Mouse (Mus musculus): ENCODE data around the gene Rnf227.

The Rnf227 gene

GRCm38 (mm10) chr11:69331929-69332405, 8.3 kb upstream of the Rnf227 start:
- DNase-seq = peak; percentile 77 to 81

- no peak for DNase-seq
These were observed 7.5 kb upstream of the Rnf227 start for GRCm38 (mm10) chr11:69332713-69333253.

- DNase-seq = no peak
These were observed 6.3 kb upstream of the Rnf227 start for GRCm38 (mm10) chr11:69333922-69334321.

GRCm38 (mm10) chr11:69334796-69335195, 5.5 kb upstream of the Rnf227 start:
- no peak for DNase-seq

- DNase-seq = no peak
These were observed 6.2 kb downstream of the Rnf227 start for GRCm38 (mm10) chr11:69346441-69346840.

- DNase-seq = no peak
These were observed 16.3 kb downstream of the Rnf227 start for GRCm38 (mm10) chr11:69356544-69356943.

- DNase-seq = no peak
These were observed 17.4 kb downstream of the Rnf227 start for GRCm38 (mm10) chr11:69357690-69358089.

- DNase-seq = no peak
These were observed 21.8 kb downstream of the Rnf227 start for GRCm38 (mm10) chr11:69362021-69362420.

- no peak for DNase-seq
These were observed 22.2 kb downstream of the Rnf227 start for GRCm38 (mm10) chr11:69362479-69362878.

- no peak for DNase-seq
These were observed 24.1 kb downstream of the Rnf227 start for GRCm38 (mm10) chr11:69364376-69364775.

GRCm38 (mm10) chr11:69364910-69365309, 24.6 kb downstream of the Rnf227 start:
- peak; percentile 24 to 40 for DNase-seq

GRCm38 (mm10) chr11:69365722-69366121, 25.5 kb downstream of the Rnf227 start:
- DNase-seq = no peak

- peak; percentile 87 to 91 for DNase-seq
These were observed 26.0 kb downstream of the Rnf227 start for GRCm38 (mm10) chr11:69366157-69366854.

- DNase-seq = peak in 1 of 2 experiments; percentile 47
These were observed 26.8 kb downstream of the Rnf227 start for GRCm38 (mm10) chr11:69366855-69367615.

GRCm38 (mm10) chr11:69367616-69368355, 27.5 kb downstream of the Rnf227 start:
- no peak for DNase-seq

- peak; percentile 45 to 64 for DNase-seq
These were observed 28.3 kb downstream of the Rnf227 start for GRCm38 (mm10) chr11:69368356-69369214.

- peak; percentile 52 to 57 for DNase-seq
These were observed 29.1 kb downstream of the Rnf227 start, which contains the start of gene Chd3 for GRCm38 (mm10) chr11:69369215-69369989. Chd3 (minus strand) TSS chr11:69369406.

- no peak for DNase-seq
These were observed 29.9 kb downstream of the Rnf227 start for GRCm38 (mm10) chr11:69369990-69370816.

- DNase-seq = no peak
These were observed 30.6 kb downstream of the Rnf227 start for GRCm38 (mm10) chr11:69370817-69371215.

- no peak for DNase-seq
These were observed 31.3 kb downstream of the Rnf227 start for GRCm38 (mm10) chr11:69371601-69372000.

All from thymus, postnatal 36 days (tissue).